24 mouse cellular contexts compared by ENCODE assay signal in genomic region chr13:37600172-37600571, GRCm38 (mm10).
A peak's percentile ranks its signal among the peaks of the same experiment; 100 is the strongest.
DNase-seq lines count a peak whose midpoint lies in the region; ATAC-seq and TF ChIP-seq lines count a peak whose summit lies in the region.
"Had no signal": no experiment of that assay in that cellular context is flagged by ENCODE, and none has a peak within 500 bp of the region (broad histone marks: within the 10 kb centered on the region; RNA-seq: fewer than 3 reads in every experiment).

No protein-coding gene starts in this region.

- peak overlapping the region; percentile 45; the same call in 1 of the 2 replicates for H3K27ac ChIP-seq in bone marrow, adult 2 months (ENCODE audit: control insufficient read depth, insufficient read depth, low read depth, low read length, poor library complexity)
- H3K27ac ChIP-seq: embryonic facial prominence, embryonic 12.5 days; heart, embryonic 15.5 days; hindbrain, postnatal 0 days; kidney, postnatal 0 days; limb, embryonic 10.5 days; liver, embryonic 12.5 days; lung, embryonic 15.5 days; midbrain, embryonic 13.5 days; neural tube, embryonic 13.5 days had no signal

- H3K4me1 ChIP-seq in lung, adult 2 months (ENCODE audit: control insufficient read depth, insufficient read depth, low read length) = no peaks in the 10 kb centered on the region
- peaks cover 1% of the 10 kb centered on the region; the same call in 1 of the 2 replicates for H3K4me1 ChIP-seq in bone marrow, adult 2 months (ENCODE audit: control insufficient read depth, insufficient read depth, low read length)
- H3K4me1 ChIP-seq: limb, embryonic 10.5 days; midbrain, embryonic 13.5 days had no signal

- intact Hi-C loops in gastrocnemius, postnatal 36 days (cut with DNase I) = no loop called here

- 83% methylated on average over 9 of the region's 9 CpGs for WGBS in lung, adult 2 months
- 35% methylated on average over 9 of the region's 9 CpGs for WGBS in bone marrow, adult 2 months

- TF ChIP-seq POLR2A in lung, adult 2 months (IDR thresholded peaks at IDR 0.05; ENCODE audit: borderline replicate concordance, extremely low read depth, low read depth, low read length) = no peak
- no peak for TF ChIP-seq POLR2A in bone marrow, adult 2 months (IDR thresholded peaks at IDR 0.05; ENCODE audit: borderline replicate concordance, control insufficient read depth, low read depth, low read length)

- DNase-seq in lung, postnatal 25 days (ENCODE audit: low spot score) = peak; percentile 31
- no peak for DNase-seq in lung, adult 2 months
- no peak for DNase-seq in gastrocnemius, postnatal 36 days
- DNase-seq in cerebellum, postnatal 36 days = no peak
- DNase-seq: adrenal gland, postnatal 14 days; cerebellum, adult 11 months; cerebellum, adult 9-11 months; heart, postnatal 4 days; kidney, adult 11 months; thymus, adult 18-20 months; thymus, postnatal 36 days had no signal

- no peak for TF ChIP-seq CTCF in lung, adult 2 months (IDR thresholded peaks at IDR 0.05; ENCODE audit: insufficient read depth, low read length)
- TF ChIP-seq CTCF in bone marrow, adult 2 months (IDR thresholded peaks at IDR 0.05; ENCODE audit: control insufficient read depth, insufficient read depth, low read length) = no peak

- H3K4me3 ChIP-seq in lung, adult 2 months (replicated peaks; ENCODE audit: extremely low read depth, low read depth, low read length) = no peak overlapping the region
- no peak overlapping the region for H3K4me3 ChIP-seq in bone marrow, adult 2 months (replicated peaks; ENCODE audit: control insufficient read depth, low read depth, low read length)
- H3K4me3 ChIP-seq: embryonic facial prominence, embryonic 12.5 days; heart, embryonic 15.5 days; limb, embryonic 10.5 days; liver, embryonic 12.5 days; lung, embryonic 15.5 days; midbrain, embryonic 13.5 days; myocyte; neural tube, embryonic 13.5 days had no signal

- peak; percentile 53 to 66 for ATAC-seq in hematopoietic stem cell, adult 5-6 weeks (replicated peaks in 1 of 2; ENCODE audit: insufficient read depth in 1 of 2, low FRiP score in 2 of 2, low TSS enrichment in 1 of 2, low read depth in 1 of 2, poor library complexity in 2 of 2, severe bottlenecking in 2 of 2)
- peak; percentile 63 for ATAC-seq in neutrophil, adult 5-6 weeks (ENCODE audit: extremely low read depth, insufficient number of reproducible peaks, low FRiP score, poor library complexity, severe bottlenecking)
- ATAC-seq: hindbrain, postnatal 0 days; liver, embryonic 12.5 days; midbrain, embryonic 13.5 days had no signal
